Mouse (Mus musculus): ENCODE measurements at regions not wholly inside any gene's neighbourhood (a gene's known extent, or its start where the extent isn't known, plus 50 kb on each side); places are given as distances from the start of the nearest gene placed in this dataset.

DNA sequence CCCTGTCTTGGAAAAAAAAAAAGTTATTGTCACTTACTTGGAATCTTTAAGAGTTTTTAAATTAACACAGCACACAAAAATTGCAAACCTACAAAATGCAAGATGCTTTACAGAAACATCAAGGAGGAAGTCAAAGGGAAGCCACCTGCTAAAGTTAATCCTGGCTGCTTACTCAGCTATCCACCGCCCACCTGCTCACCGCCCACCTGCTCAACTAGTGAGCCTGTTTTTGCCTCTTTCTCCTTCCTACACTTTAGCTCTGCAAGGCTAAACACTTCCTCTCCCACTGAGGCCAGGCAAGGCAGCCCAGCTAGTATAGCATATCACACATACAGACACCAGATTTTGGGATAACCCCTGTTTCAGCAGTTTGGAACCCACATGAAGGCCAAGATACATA is 66.4 kb downstream of the Gm6685 start:
- peak; percentile 27 to 36 for DNase-seq (ENCODE audit: low spot score in 2 of 2)
- intact Hi-C loops (cut with DNase I) = no loop called here

DNA sequence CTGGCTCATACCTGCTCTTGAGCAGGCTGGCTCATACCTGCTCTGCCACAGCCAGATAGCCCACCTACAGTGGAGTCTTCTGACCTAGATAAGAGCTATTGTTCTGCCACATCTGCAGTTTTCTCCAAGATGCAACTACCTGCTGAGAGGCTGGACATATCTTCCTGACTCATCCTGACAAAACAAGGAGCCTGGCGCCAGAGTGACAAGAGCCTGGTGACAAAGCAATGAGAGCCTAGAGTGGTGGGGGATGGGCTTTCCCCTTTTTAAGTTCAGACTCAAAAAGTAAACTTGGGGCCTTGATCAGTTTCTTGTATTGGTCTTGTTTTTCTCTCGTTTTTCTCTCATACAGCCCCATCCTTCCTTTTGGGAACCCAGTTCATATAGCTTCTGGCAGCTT is 67.1 kb downstream of the Gm6685 start:
- DNase-seq (ENCODE audit: low spot score in 2 of 2) = no peak
- intact Hi-C loops (cut with DNase I) = no loop called here

Data from left cerebral cortex, postnatal 36 days (tissue).